Mouse (Mus musculus) intestine, postnatal 0 days (tissue): ENCODE results near the gene Cct8. TPM values are rescaled to one million over a fixed set of nuclear protein-coding genes. Genes with fewer than 3 reads are reported as not detected.

ENCODE experiments used
- ATAC-seq: fragments of 200-750 bp; cut with Nextera tagmentation; 2 replicates; pipeline ENCODE4 v1.8.0; 2017; ENCODE audit warnings: mild to moderate bottlenecking, moderate TSS enrichment, moderate library complexity
- H3K27ac ChIP-seq: fragments of 300-500 bp; sonication (generic); 2 replicates; pipeline ENCODE4 v1.5.1; 2014; ENCODE audit warnings: mild to moderate bottlenecking, low read depth, low read length, moderate library complexity
- H3K27me3 ChIP-seq: fragments of 300-500 bp; sonication (generic); replicated peaks from 2 replicates; pipeline ENCODE4 v1.6.1; 2014; ENCODE audit warnings: low read length, mixed read lengths; ENCODE audit not compliant: control insufficient read depth, insufficient read depth
- H3K36me3 ChIP-seq: fragments of 300-500 bp; sonication (generic); 2 replicates; pipeline ENCODE4 v1.6.1; 2014; ENCODE audit warnings: mild to moderate bottlenecking, moderate library complexity; ENCODE audit not compliant: control insufficient read depth, insufficient read depth
- H3K4me1 ChIP-seq: fragments of 300-500 bp; sonication (generic); replicated peaks from 2 replicates; pipeline ENCODE4 v1.6.1; 2014; ENCODE audit warnings: antibody characterized with exemption, low read length, mixed read lengths; ENCODE audit not compliant: control insufficient read depth, insufficient read depth
- H3K4me2 ChIP-seq: fragments of 300-500 bp; sonication (generic); replicated peaks from 2 replicates; pipeline ENCODE4 v1.6.1; 2014; ENCODE audit warnings: low read depth, mild to moderate bottlenecking, moderate library complexity
- H3K4me3 ChIP-seq: fragments of 300-500 bp; sonication (generic); 2 replicates; pipeline ENCODE4 v1.5.1; 2014; ENCODE audit warnings: low read depth, low read length
- H3K9ac ChIP-seq: fragments of 300-500 bp; sonication (generic); 2 replicates; pipeline ENCODE4 v1.6.1; 2014; ENCODE audit warnings: mild to moderate bottlenecking, low read depth, low read length
- H3K9me3 ChIP-seq: fragments of 300-500 bp; sonication (generic); 2 replicates; pipeline ENCODE4 v1.6.1; 2016; ENCODE audit warnings: mixed run types; ENCODE audit not compliant: control insufficient read depth
- CTCF ChIP-seq: sonication (generic); IDR thresholded peaks from 2 replicates; pipeline ENCODE4 v1.5.1; 2016; ENCODE audit warnings: low read depth, mild to moderate bottlenecking, control low read depth, antibody characterized with exemption, moderate library complexity
- WGBS: fragments of 180-500 bp; shearing (Covaris S2); extraction: QIAGEN DNeasy Blood & Tissue Kit; methylation state at CpG from one replicate; pipeline ENCODE4 v1.1.7; 2014; 5-methylcytosine and 5-hydroxymethylcytosine counted together
- polyA plus RNA-seq: library from polyadenylated mRNA; unstranded; fragments of >200 nt; fragmentation: Nextera tagmentation; extraction: Ambion mirVana; gene quantifications from 2 replicates; pipeline ENCODE4 v1.2.1, GENCODE M21; 2015

Gene Cct8
- polyA plus RNA-seq, 1 experiment from 2014 or later = 156 TPM

GRCm38 (mm10) chr16:87434946-87435345 is 60.7 kb downstream of the Cct8 start:
- Histone ChIP-seq H3K36me3 (peaks cover 4% of the 10 kb centered on the region; the same call in 1 of the 2 replicates), H3K27ac (no peak overlapping the region; the same call in 1 of the 2 replicates), H3K4me3 (no peak overlapping the region), H3K27me3 (no peaks in the 10 kb centered on the region), H3K4me2 (no peak overlapping the region), H3K9ac (no peak overlapping the region), H3K9me3 (no peaks in the 10 kb centered on the region), H3K4me1 (no peaks in the 10 kb centered on the region)
- TF ChIP-seq CTCF = no peak
- WGBS = 51% methylated on average over 6 of the region's 6 CpGs
- no peak; the same call in 1 of the 2 replicates for ATAC-seq

- no peak for TF ChIP-seq CTCF
- Histone ChIP-seq H3K4me1 (no peaks in the 10 kb centered on the region), H3K4me3 (no peak overlapping the region), H3K27ac (no peak overlapping the region), H3K4me2 (no peak overlapping the region), H3K27me3 (no peaks in the 10 kb centered on the region), H3K9ac (no peak overlapping the region), H3K9me3 (no peaks in the 10 kb centered on the region), H3K36me3 (peaks cover 4% of the 10 kb centered on the region; the same call in 1 of the 2 replicates)
- WGBS = 83% methylated on average over 7 of the region's 7 CpGs
- ATAC-seq = no peak
Observed at GRCm38 (mm10) chr16:87434266-87434665, 61.4 kb downstream of the Cct8 start.

Other genes starting within 250 kb of the Cct8 start
- gene N6amt1, start 141.7 kb downstream of the Cct8 start, polyA plus RNA-seq = 16.8 and 18.5 TPM in 2 replicates
- gene Ltn1, start 63.3 kb downstream of the Cct8 start, polyA plus RNA-seq = 7.9 and 8.3 TPM in 2 replicates
- gene Rwdd2b, start 55.3 kb downstream of the Cct8 start, polyA plus RNA-seq = 20.6 and 21.1 TPM in 2 replicates
- gene Usp16, start 41.2 kb downstream of the Cct8 start, polyA plus RNA-seq = 38.1 and 39.5 TPM in 2 replicates
- 0.35 and 0.43 TPM in 2 replicates for gene Map3k7cl, start 57.5 kb upstream of the Cct8 start, polyA plus RNA-seq
- gene Bach1, start 203.1 kb upstream of the Cct8 start, polyA plus RNA-seq = 21.3 and 22.8 TPM in 2 replicates